Mouse (Mus musculus): ENCODE measurements around the gene Defb36. TPM values are rescaled to one million over a fixed set of nuclear protein-coding genes. Genes with fewer than 3 reads are reported as not detected.

Defb36 gene
- polyA plus RNA-seq, 1 experiment, result not detected

- H3K4me1 ChIP-seq (ENCODE audit: control insufficient read depth, insufficient read depth, low read length), result no peaks in the 10 kb centered on the region; the same call in 1 of the 2 replicates
- no peak overlapping the region for H3K4me3 ChIP-seq (replicated peaks; ENCODE audit: control insufficient read depth, low read depth, low read length)
- TF ChIP-seq CTCF (IDR thresholded peaks at IDR 0.05; ENCODE audit: control insufficient read depth, insufficient read depth, low read length) (no peak), POLR2A (IDR thresholded peaks at IDR 0.05; ENCODE audit: borderline replicate concordance, control insufficient read depth, low read depth, low read length) (no peak)
- H3K27ac ChIP-seq (ENCODE audit: control insufficient read depth, insufficient read depth, low read depth, low read length, poor library complexity), result no peak overlapping the region
- 70% methylated on average over 1 of the region's 1 CpGs for WGBS
These were observed 4.6 kb downstream of the Defb36 start for GRCm38 (mm10) chr2:152608719-152609118.

DNA sequence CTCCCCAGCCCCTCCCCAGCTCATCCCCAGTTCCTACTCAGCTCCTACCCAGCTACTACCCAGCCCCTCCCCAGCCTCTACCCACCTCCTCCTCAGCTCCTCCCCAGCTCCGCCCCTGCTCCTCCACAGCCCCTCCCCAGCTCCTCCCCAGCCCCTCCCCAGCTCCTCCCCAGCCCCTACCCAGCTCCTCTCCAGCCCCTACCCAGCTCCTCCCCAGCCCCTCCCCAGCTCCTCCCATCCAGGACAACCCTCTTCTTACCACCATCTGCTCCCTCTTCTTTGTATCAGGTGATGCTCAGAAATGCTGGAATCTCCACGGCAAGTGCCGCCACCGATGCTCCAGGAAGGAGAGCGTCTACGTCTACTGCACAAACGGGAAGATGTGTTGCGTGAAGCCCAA is 8.1 kb downstream of the Defb36 start:
- no peaks in the 10 kb centered on the region; the same call in 1 of the 2 replicates for H3K4me1 ChIP-seq (ENCODE audit: control insufficient read depth, insufficient read depth, low read length)
- TF ChIP-seq CTCF (IDR thresholded peaks at IDR 0.05; ENCODE audit: control insufficient read depth, insufficient read depth, low read length), result no peak
- WGBS, result 70% methylated on average over 7 of the region's 8 CpGs
- no peak overlapping the region for H3K4me3 ChIP-seq (replicated peaks; ENCODE audit: control insufficient read depth, low read depth, low read length)
- H3K27ac ChIP-seq (ENCODE audit: control insufficient read depth, insufficient read depth, low read depth, low read length, poor library complexity), result no peak overlapping the region

GRCm38 (mm10) chr2:152615563-152615962 is 11.4 kb downstream of the Defb36 start:
- TF ChIP-seq CTCF (IDR thresholded peaks at IDR 0.05; ENCODE audit: control insufficient read depth, insufficient read depth, low read length) (peak; percentile 58), POLR2A (IDR thresholded peaks at IDR 0.05; ENCODE audit: borderline replicate concordance, control insufficient read depth, low read depth, low read length) (no peak)
- no peak overlapping the region for H3K27ac ChIP-seq (ENCODE audit: control insufficient read depth, insufficient read depth, low read depth, low read length, poor library complexity)
- 17% methylated on average over 7 of the region's 7 CpGs for WGBS

GRCm38 (mm10) chr2:152616470-152616869 is 12.3 kb downstream of the Defb36 start:
- WGBS, result 30% methylated on average over 6 of the region's 6 CpGs
- Histone ChIP-seq H3K4me1 (ENCODE audit: control insufficient read depth, insufficient read depth, low read length) (no peaks in the 10 kb centered on the region; the same call in 1 of the 2 replicates), H3K27ac (ENCODE audit: control insufficient read depth, insufficient read depth, low read depth, low read length, poor library complexity) (no peak overlapping the region), H3K4me3 (replicated peaks; ENCODE audit: control insufficient read depth, low read depth, low read length) (no peak overlapping the region)
- TF ChIP-seq POLR2A (IDR thresholded peaks at IDR 0.05; ENCODE audit: borderline replicate concordance, control insufficient read depth, low read depth, low read length) (no peak), CTCF (IDR thresholded peaks at IDR 0.05; ENCODE audit: control insufficient read depth, insufficient read depth, low read length) (no peak)

More at GRCm38 (mm10) chr2:152615563-152615962, 11.4 kb downstream of the Defb36 start:
- Histone ChIP-seq H3K4me3 (replicated peaks; ENCODE audit: control insufficient read depth, low read depth, low read length) (no peak overlapping the region), H3K4me1 (ENCODE audit: control insufficient read depth, insufficient read depth, low read length) (no peaks in the 10 kb centered on the region; the same call in 1 of the 2 replicates)

- Histone ChIP-seq H3K4me3 (replicated peaks; ENCODE audit: control insufficient read depth, low read depth, low read length) (no peak overlapping the region), H3K4me1 (ENCODE audit: control insufficient read depth, insufficient read depth, low read length) (no peaks in the 10 kb centered on the region; the same call in 1 of the 2 replicates), H3K27ac (ENCODE audit: control insufficient read depth, insufficient read depth, low read depth, low read length, poor library complexity) (no peak overlapping the region)
- WGBS, result 65% methylated on average over 5 of the region's 5 CpGs
- TF ChIP-seq CTCF (IDR thresholded peaks at IDR 0.05; ENCODE audit: control insufficient read depth, insufficient read depth, low read length) (peak; percentile 42; the same call in 1 of the 2 replicates), POLR2A (IDR thresholded peaks at IDR 0.05; ENCODE audit: borderline replicate concordance, control insufficient read depth, low read depth, low read length) (no peak)
These were observed 13.2 kb downstream of the Defb36 start for GRCm38 (mm10) chr2:152617374-152617773.

DNA sequence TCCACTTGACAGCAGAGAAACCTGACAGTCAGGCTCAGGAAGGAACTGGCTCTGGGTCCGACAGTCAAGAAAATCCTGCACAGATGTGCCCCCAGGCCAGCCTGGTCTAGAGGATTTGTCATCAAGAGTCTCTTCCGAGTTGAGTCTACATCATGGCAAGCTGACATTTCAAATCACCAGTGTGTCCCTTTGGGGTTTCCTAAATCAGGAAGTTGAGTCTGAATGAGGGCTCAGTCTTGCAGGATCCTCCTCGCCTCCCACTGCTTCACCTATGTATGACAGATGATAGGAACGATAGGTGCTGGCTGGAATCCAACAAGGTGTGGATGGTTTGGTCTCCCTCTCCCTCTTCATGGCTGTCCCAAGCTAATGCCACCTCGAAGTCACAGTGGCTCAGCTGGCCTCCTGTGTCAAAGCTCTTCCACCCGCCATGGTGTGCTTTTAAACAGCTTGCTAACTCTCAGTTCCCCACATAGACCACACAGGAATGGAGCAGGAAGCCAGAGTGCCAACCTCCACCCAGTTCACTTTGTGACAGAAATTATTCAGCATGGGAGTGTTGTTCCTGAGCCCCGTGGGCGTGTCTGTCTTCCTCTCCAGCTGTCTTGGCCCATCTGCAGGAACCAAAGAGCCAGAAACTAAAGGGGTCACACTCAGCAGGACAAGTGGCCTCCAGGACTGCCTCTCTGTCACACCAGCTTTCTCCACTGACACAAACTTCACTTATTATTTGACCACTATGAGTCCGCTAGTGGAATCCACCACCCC is 16.4 kb downstream of the Defb36 start:
- H3K27ac ChIP-seq (ENCODE audit: control insufficient read depth, insufficient read depth, low read depth, low read length, poor library complexity), result peak overlapping the region; percentile 67
- 11% methylated on average over 9 of the region's 9 CpGs for WGBS
- no peak for TF ChIP-seq POLR2A (IDR thresholded peaks at IDR 0.05; ENCODE audit: borderline replicate concordance, control insufficient read depth, low read depth, low read length)
- no peak for TF ChIP-seq CTCF (IDR thresholded peaks at IDR 0.05; ENCODE audit: control insufficient read depth, insufficient read depth, low read length)
- H3K4me3 ChIP-seq (replicated peaks; ENCODE audit: control insufficient read depth, low read depth, low read length), result no peak overlapping the region
- no peaks in the 10 kb centered on the region; the same call in 1 of the 2 replicates for H3K4me1 ChIP-seq (ENCODE audit: control insufficient read depth, insufficient read depth, low read length)

- Histone ChIP-seq H3K27ac (ENCODE audit: control insufficient read depth, insufficient read depth, low read depth, low read length, poor library complexity) (no peak overlapping the region), H3K4me1 (ENCODE audit: control insufficient read depth, insufficient read depth, low read length) (no peaks in the 10 kb centered on the region; the same call in 1 of the 2 replicates), H3K4me3 (replicated peaks; ENCODE audit: control insufficient read depth, low read depth, low read length) (no peak overlapping the region)
- no peak for TF ChIP-seq POLR2A (IDR thresholded peaks at IDR 0.05; ENCODE audit: borderline replicate concordance, control insufficient read depth, low read depth, low read length)
- TF ChIP-seq CTCF (IDR thresholded peaks at IDR 0.05; ENCODE audit: control insufficient read depth, insufficient read depth, low read length), result no peak
- 61% methylated on average over 13 of the region's 13 CpGs for WGBS
These were observed 18.0 kb downstream of the Defb36 start for GRCm38 (mm10) chr2:152622151-152622550.

- TF ChIP-seq CTCF (IDR thresholded peaks at IDR 0.05; ENCODE audit: control insufficient read depth, insufficient read depth, low read length) (no peak), POLR2A (IDR thresholded peaks at IDR 0.05; ENCODE audit: borderline replicate concordance, control insufficient read depth, low read depth, low read length) (no peak)
- Histone ChIP-seq H3K27ac (ENCODE audit: control insufficient read depth, insufficient read depth, low read depth, low read length, poor library complexity) (no peak within 1 kb of the TSS), H3K4me1 (ENCODE audit: control insufficient read depth, insufficient read depth, low read length) (no peaks in the 10 kb centered on the region; the same call in 1 of the 2 replicates), H3K4me3 (replicated peaks; ENCODE audit: control insufficient read depth, low read depth, low read length) (no peak within 1 kb of the TSS)
- 84% methylated on average over 7 of the region's 7 CpGs for WGBS
These were observed 18.8 kb downstream of the Defb36 start, which contains the start of gene Defb25 for GRCm38 (mm10) chr2:152622953-152623352. Gene Defb25 (minus strand): TSS chr2:152623053.
